Mouse (Mus musculus): ENCODE data around the gene Camkmt.

DNA sequence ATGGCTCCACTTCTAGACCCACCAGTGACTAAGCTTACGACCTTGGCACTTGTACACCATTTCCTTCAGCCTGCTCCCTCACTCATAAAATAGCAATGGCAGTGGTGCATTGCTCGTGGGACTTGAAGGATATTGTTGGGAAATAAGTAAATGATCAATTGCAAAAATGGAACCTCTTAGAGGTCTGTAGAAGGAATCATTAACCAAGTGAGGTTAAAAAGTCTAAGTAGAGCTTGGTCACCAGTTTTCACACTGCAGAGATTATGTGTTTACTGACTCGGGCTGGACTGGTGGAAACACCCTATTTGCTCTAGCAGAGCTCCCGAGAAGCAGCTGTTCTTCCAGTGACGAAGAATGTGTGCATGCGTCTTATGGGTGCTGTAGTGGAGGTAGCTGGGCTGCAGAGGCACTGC lies 46.9 kb upstream of the Camkmt start:
- TF ChIP-seq CTCF (IDR thresholded peaks at IDR 0.05; ENCODE audit: control insufficient read depth, insufficient read depth, insufficient replicate concordance, low read depth, low read length), result no peak
- no peak for TF ChIP-seq POLR2A (IDR thresholded peaks at IDR 0.05; ENCODE audit: control insufficient read depth, low read depth, low read length)
